Mouse (Mus musculus) urinary bladder, postnatal 0 days (tissue): ENCODE measurements around the gene Dnm2. TPM values are rescaled to one million over a fixed set of nuclear protein-coding genes. Genes with fewer than 3 reads are reported as not detected.

ENCODE experiments used
- microRNA-seq: library from miRNA; unstranded; fragments of <30 nt; microRNA quantifications from one replicate; pipeline ENCODE4, GENCODE M21; 2016
- polyA plus RNA-seq: library from polyadenylated mRNA; unstranded; fragments of >200 nt; fragmentation: Nextera tagmentation; extraction: Ambion mirVana; gene quantifications from 2 replicates; pipeline ENCODE4 v1.2.1, GENCODE M21; 2015

Gene Dnm2
- polyA plus RNA-seq: 75.4 and 77.2 TPM in 2 replicates

GRCm38 (mm10) chr9:21424631-21425555 lies at the start of gene Dnm2:
Gene Dnm2, plus strand, starts transcription at chr9:21424908.

GRCm38 (mm10) chr9:21411669-21412550 lies 12.8 kb upstream of the Dnm2 start, which contains the start of gene Qtrt1:
Gene Qtrt1, plus strand, starts transcription at chr9:21411837.

GRCm38 (mm10) chr9:21509772-21510688 lies 85.3 kb downstream of the Dnm2 start, which contains the start of gene Tmed1:
Gene Tmed1, minus strand, starts transcription at chr9:21510252.

GRCm38 (mm10) chr9:21525937-21526633 lies 101.4 kb downstream of the Dnm2 start, which contains the start of gene AB124611:
Gene AB124611, plus strand, starts transcription at chr9:21526176.

GRCm38 (mm10) chr9:21546789-21547074 lies 122.0 kb downstream of the Dnm2 start, which contains the start of gene Carm1:
Gene Carm1, plus strand, starts transcription at chr9:21546894.

Small RNA genes within 50 kb of the gene (microRNA-seq; reads per million reads assigned to microRNA genes)
- 9.9 reads per million, percentile 20 among the genes with 10 or more reads in this experiment for gene Mir199a-1

Other genes starting within 250 kb of the Dnm2 start
- gene Keap1, start 185.5 kb upstream of the Dnm2 start, polyA plus RNA-seq: 38.9 and 41.2 TPM in 2 replicates
- 0.08 and 0.11 TPM in 2 replicates for gene S1pr5, start 176.5 kb upstream of the Dnm2 start, polyA plus RNA-seq
- gene Atg4d, start 159.6 kb upstream of the Dnm2 start, polyA plus RNA-seq: 20.9 and 25.4 TPM in 2 replicates
- 8.3 and 8.4 TPM in 2 replicates for gene Kri1, start 136.9 kb upstream of the Dnm2 start, polyA plus RNA-seq
- gene Cdkn2d, start 133.5 kb upstream of the Dnm2 start, polyA plus RNA-seq: 27.9 and 29.2 TPM in 2 replicates
- 24.7 and 28.5 TPM in 2 replicates for gene Ap1m2, start 112.6 kb upstream of the Dnm2 start, polyA plus RNA-seq
- 106 and 120 TPM in 2 replicates for gene Slc44a2, start 104.2 kb upstream of the Dnm2 start, polyA plus RNA-seq
- 52.5 and 56.4 TPM in 2 replicates for gene Ilf3, start 57.0 kb upstream of the Dnm2 start, polyA plus RNA-seq
- gene Qtrt1, start 13.1 kb upstream of the Dnm2 start, polyA plus RNA-seq: 27.3 and 30.2 TPM in 2 replicates
- 56.2 and 65.9 TPM in 2 replicates for gene Tmed1, start 85.3 kb downstream of the Dnm2 start, polyA plus RNA-seq
- gene AB124611, start 101.3 kb downstream of the Dnm2 start, polyA plus RNA-seq: 3.1 and 10.4 TPM in 2 replicates
- gene Carm1, start 122.0 kb downstream of the Dnm2 start, polyA plus RNA-seq: 16.1 and 18.9 TPM in 2 replicates
- 15.3 and 15.4 TPM in 2 replicates for gene Timm29, start 167.8 kb downstream of the Dnm2 start, polyA plus RNA-seq
- gene Yipf2, start 167.9 kb downstream of the Dnm2 start, polyA plus RNA-seq: 21.2 and 24.7 TPM in 2 replicates
- gene Smarca4, start 191.3 kb downstream of the Dnm2 start, polyA plus RNA-seq: 31.6 and 32.3 TPM in 2 replicates